Mouse (Mus musculus) forebrain, postnatal 0 days (tissue): ENCODE measurements at regions not wholly inside any gene's neighbourhood (a gene's known extent, or its start where the extent isn't known, plus 50 kb on each side); places are given as distances from the start of the nearest gene placed in this dataset.

Source experiments
- ATAC-seq: fragments of 200-750 bp; cut with Nextera tagmentation; 2 replicates; pipeline ENCODE4 v1.8.0; 2017; ENCODE audit warnings: mild to moderate bottlenecking, moderate library complexity
- DNase-seq: peaks from one replicate; pipeline ENCODE4 v3.0.0-alpha.2; 2015
- H3K27ac ChIP-seq: fragments of 300-500 bp; sonication (generic); 2 replicates; pipeline ENCODE4 v1.5.1; 2014; ENCODE audit warnings: low read depth, mild to moderate bottlenecking, antibody characterized with exemption, low read length, moderate library complexity, mixed read lengths
- H3K27me3 ChIP-seq: fragments of 300-500 bp; sonication (generic); 2 replicates; pipeline ENCODE4 v1.6.1; 2014; ENCODE audit warnings: mild to moderate bottlenecking, low read length, mixed read lengths; ENCODE audit not compliant: insufficient read depth
- H3K36me3 ChIP-seq: fragments of 300-500 bp; sonication (generic); 2 replicates; pipeline ENCODE4 v1.6.1; 2014; ENCODE audit warnings: mild to moderate bottlenecking, moderate library complexity; ENCODE audit not compliant: insufficient read depth
- H3K4me1 ChIP-seq: fragments of 300-500 bp; sonication (generic); 2 replicates; pipeline ENCODE4 v1.6.1; 2014; ENCODE audit warnings: antibody characterized with exemption; ENCODE audit not compliant: insufficient read depth
- H3K4me2 ChIP-seq: fragments of 300-500 bp; sonication (generic); 2 replicates; pipeline ENCODE4 v1.6.1; 2014; ENCODE audit warnings: low read depth, mild to moderate bottlenecking, moderate library complexity
- H3K4me3 ChIP-seq: fragments of 300-500 bp; sonication (generic); 2 replicates; pipeline ENCODE4 v1.5.1; 2014; ENCODE audit warnings: low read depth, low read length, mixed read lengths
- H3K9ac ChIP-seq: fragments of 300-500 bp; sonication (generic); 2 replicates; pipeline ENCODE4 v1.6.1; 2014; ENCODE audit warnings: mild to moderate bottlenecking
- H3K9me3 ChIP-seq: fragments of 300-500 bp; sonication (generic); 2 replicates; pipeline ENCODE4 v1.6.1; 2016; ENCODE audit warnings: low read length
- CTCF ChIP-seq: sonication (generic); IDR thresholded peaks from 2 replicates; pipeline ENCODE4 v1.5.1; 2016; ENCODE audit warnings: antibody characterized with exemption, control low read depth, low read depth
- WGBS: fragments of 180-500 bp; shearing (Covaris S2); extraction: QIAGEN DNeasy Blood & Tissue Kit; methylation state at CpG from one replicate; pipeline ENCODE4 v1.1.7; 2014; 5-methylcytosine and 5-hydroxymethylcytosine counted together

GRCm38 (mm10) chr6:43829903-43830302, 163.8 kb upstream of the Tpk1 start:
- Histone ChIP-seq H3K27ac (no peak overlapping the region), H3K36me3 (no peaks in the 10 kb centered on the region), H3K27me3 (no peaks in the 10 kb centered on the region), H3K4me3 (no peak overlapping the region), H3K9ac (no peak overlapping the region), H3K9me3 (no peaks in the 10 kb centered on the region), H3K4me2 (no peak overlapping the region), H3K4me1 (no peaks in the 10 kb centered on the region)
- DNase-seq = no peak
- no peak for TF ChIP-seq CTCF
- WGBS = 55% methylated on average over 3 of the region's 3 CpGs
- ATAC-seq = no peak
